Mouse (Mus musculus) E14TG2a.4 (cell line): ENCODE data around the gene Ttc8.

Experiments
- H3K27me3 ChIP-seq: 2 replicates; pipeline ENCODE4 v1.6.1; 2014; ENCODE audit warnings: low read length, control low read depth; ENCODE audit not compliant: insufficient read depth
- H3K36me3 ChIP-seq: 2 replicates; pipeline ENCODE4 v1.6.1; 2014; ENCODE audit warnings: low read length, control low read depth; ENCODE audit not compliant: insufficient read depth
- H3K4me1 ChIP-seq: replicated peaks from 2 replicates; pipeline ENCODE4 v1.6.1; 2014; ENCODE audit warnings: low read depth, low read length, control low read depth
- H3K4me3 ChIP-seq: replicated peaks from 2 replicates; pipeline ENCODE4 v1.5.1; 2014; ENCODE audit warnings: mild to moderate bottlenecking, low read length
- H3K9me3 ChIP-seq: 2 replicates; pipeline ENCODE4 v1.6.1; 2014; ENCODE audit warnings: low read length, control low read depth
- CTCF ChIP-seq: conservative IDR thresholded peaks from 2 replicates; pipeline ENCODE4 v1.5.1; 2014; ENCODE audit warnings: low read length
- NANOG ChIP-seq: IDR thresholded peaks from 2 replicates; pipeline ENCODE4 v1.6.1; 2014; ENCODE audit warnings: borderline replicate concordance, low read length, mixed read lengths
- POU5F1 ChIP-seq: IDR thresholded peaks from 2 replicates; pipeline ENCODE4 v1.6.1; 2014; ENCODE audit warnings: low read length, borderline replicate concordance

The Ttc8 gene

GRCm38 (mm10) chr12:98991076-98991829 lies 70.9 kb downstream of the Ttc8 start:
- Histone ChIP-seq H3K4me1 (0 out of 2 replicates have a peak, but pooled peaks cover 4% of the 10 kb centered on the region), H3K36me3 (no peaks in the 10 kb centered on the region), H3K9me3 (no peaks in the 10 kb centered on the region; the same call in 1 of the 2 replicates), H3K4me3 (no peak overlapping the region), H3K27me3 (no peaks in the 10 kb centered on the region; the same call in 1 of the 2 replicates)
- TF ChIP-seq NANOG (no peak), CTCF (no peak), POU5F1 (no peak)

- TF ChIP-seq CTCF, result no peak
- TF ChIP-seq NANOG, result no peak
- TF ChIP-seq POU5F1, result no peak
- H3K9me3 ChIP-seq, result no peaks in the 10 kb centered on the region
- no peak overlapping the region for H3K4me3 ChIP-seq
- H3K36me3 ChIP-seq, result no peaks in the 10 kb centered on the region
- H3K4me1 ChIP-seq, result 0 out of 2 replicates have a peak, but pooled peaks cover 4% of the 10 kb centered on the region
- H3K27me3 ChIP-seq, result no peaks in the 10 kb centered on the region; the same call in 1 of the 2 replicates
Measured at GRCm38 (mm10) chr12:98991830-98992216, 71.4 kb downstream of the Ttc8 start.

- no peaks in the 10 kb centered on the region; the same call in 1 of the 2 replicates for H3K27me3 ChIP-seq
- no peaks in the 10 kb centered on the region for H3K36me3 ChIP-seq
- no peaks in the 10 kb centered on the region for H3K9me3 ChIP-seq
- TF ChIP-seq POU5F1 (no peak), NANOG (no peak), CTCF (no peak)
- H3K4me1 ChIP-seq, result 0 out of 2 replicates have a peak, but pooled peaks cover 4% of the 10 kb centered on the region
- no peak overlapping the region for H3K4me3 ChIP-seq
Measured at GRCm38 (mm10) chr12:98993736-98994135, 73.4 kb downstream of the Ttc8 start.

GRCm38 (mm10) chr12:98994366-98994765 lies 74.0 kb downstream of the Ttc8 start:
- Histone ChIP-seq H3K4me1 (0 out of 2 replicates have a peak, but pooled peaks cover 4% of the 10 kb centered on the region), H3K36me3 (no peaks in the 10 kb centered on the region), H3K27me3 (no peaks in the 10 kb centered on the region; the same call in 1 of the 2 replicates), H3K4me3 (no peak overlapping the region), H3K9me3 (no peaks in the 10 kb centered on the region)
- TF ChIP-seq POU5F1 (no peak), CTCF (no peak), NANOG (no peak)

GRCm38 (mm10) chr12:98995881-98996280 lies 75.5 kb downstream of the Ttc8 start:
- H3K4me1 ChIP-seq, result 0 out of 2 replicates have a peak, but pooled peaks cover 4% of the 10 kb centered on the region
- H3K9me3 ChIP-seq, result no peaks in the 10 kb centered on the region
- H3K36me3 ChIP-seq, result no peaks in the 10 kb centered on the region
- no peak overlapping the region for H3K4me3 ChIP-seq
- H3K27me3 ChIP-seq, result no peaks in the 10 kb centered on the region; the same call in 1 of the 2 replicates
- no peak for TF ChIP-seq CTCF
- TF ChIP-seq POU5F1, result no peak
- no peak for TF ChIP-seq NANOG

- Histone ChIP-seq H3K9me3 (no peaks in the 10 kb centered on the region), H3K4me3 (no peak overlapping the region)
- TF ChIP-seq NANOG, result no peak
- no peak for TF ChIP-seq CTCF
- no peak for TF ChIP-seq POU5F1
Measured at GRCm38 (mm10) chr12:98996581-98996988, 76.2 kb downstream of the Ttc8 start.

GRCm38 (mm10) chr12:98997046-98997445 lies 76.7 kb downstream of the Ttc8 start:
- Histone ChIP-seq H3K4me1 (0 out of 2 replicates have a peak, but pooled peaks cover 4% of the 10 kb centered on the region), H3K9me3 (no peaks in the 10 kb centered on the region), H3K36me3 (no peaks in the 10 kb centered on the region), H3K27me3 (no peaks in the 10 kb centered on the region; the same call in 1 of the 2 replicates), H3K4me3 (no peak overlapping the region)
- TF ChIP-seq NANOG (no peak), POU5F1 (no peak), CTCF (no peak)

More at GRCm38 (mm10) chr12:98996581-98996988, 76.2 kb downstream of the Ttc8 start:
- Histone ChIP-seq H3K27me3 (no peaks in the 10 kb centered on the region; the same call in 1 of the 2 replicates), H3K36me3 (no peaks in the 10 kb centered on the region), H3K4me1 (0 out of 2 replicates have a peak, but pooled peaks cover 4% of the 10 kb centered on the region)

- no peak for TF ChIP-seq CTCF
- TF ChIP-seq POU5F1, result no peak
- TF ChIP-seq NANOG, result no peak
- Histone ChIP-seq H3K36me3 (no peaks in the 10 kb centered on the region), H3K27me3 (no peaks in the 10 kb centered on the region; the same call in 1 of the 2 replicates), H3K4me3 (no peak overlapping the region), H3K4me1 (no peaks in the 10 kb centered on the region; the same call in 1 of the 2 replicates), H3K9me3 (no peaks in the 10 kb centered on the region)
Measured at GRCm38 (mm10) chr12:98998662-98999428, 78.5 kb downstream of the Ttc8 start.
